Comparison of ENCODE assay signal across 9 mouse cellular contexts in genomic region chr11:51945548-51945947, GRCm38 (mm10). TPM values are rescaled to one million over a fixed set of nuclear protein-coding genes. Genes with fewer than 3 reads are reported as not detected.
DNase-seq lines count a peak whose midpoint lies in the region; ATAC-seq and TF ChIP-seq lines count a peak whose summit lies in the region.
"Had no signal": no experiment of that assay in that cellular context is flagged by ENCODE, and none has a peak within 500 bp of the region (broad histone marks: within the 10 kb centered on the region; RNA-seq: fewer than 3 reads in every experiment).

No protein-coding gene starts in this region.

- peak; percentile 22; the same call in 1 of the 2 replicates for ATAC-seq in lung, postnatal 0 days
- ATAC-seq in heart, embryonic 14.5 days (ENCODE audit: insufficient number of reproducible peaks, insufficient read depth, low FRiP score, low read depth): no peak; the same call in 1 of the 2 replicates

- no peak overlapping the region for H3K4me2 ChIP-seq in lung, postnatal 0 days (replicated peaks; ENCODE audit: low read depth, low read length)
- peak overlapping the region; percentile 54 for H3K4me2 ChIP-seq in heart, embryonic 14.5 days (ENCODE audit: low read length)

- H3K36me3 ChIP-seq in lung, postnatal 0 days (ENCODE audit: insufficient read depth, low read length): no peaks in the 10 kb centered on the region
- no peaks in the 10 kb centered on the region for H3K36me3 ChIP-seq in heart, embryonic 14.5 days (ENCODE audit: control insufficient read depth, insufficient read depth, low read length)

- no peak for DNase-seq in lung, postnatal 0 days (ENCODE audit: low spot score)
- DNase-seq in lung, adult 18-20 months: no peak
- DNase-seq in cerebellum, postnatal 10 days: peak; percentile 56 to 69
- peak; percentile 39 for DNase-seq in retina, postnatal 1 day
- DNase-seq in adrenal gland, postnatal 10 days: no peak
- no peak for DNase-seq in kidney, postnatal 4 days

- H3K4me1 ChIP-seq in lung, postnatal 0 days (ENCODE audit: insufficient read depth, low read depth, low read length): 0 out of 2 replicates have a peak, but pooled peaks cover under 1% of the 10 kb centered on the region
- peaks cover 11 to 21% of the 10 kb centered on the region in 2 experiments for H3K4me1 ChIP-seq in heart, embryonic 14.5 days (ENCODE audit: control insufficient read depth in 2 of 2, insufficient read depth in 2 of 2, low read length in 2 of 2)

- H3K9ac ChIP-seq in lung, postnatal 0 days (replicated peaks; ENCODE audit: low read depth): no peak overlapping the region
- peak overlapping the region; percentile 28; the same call in 1 of the 2 replicates for H3K9ac ChIP-seq in heart, embryonic 14.5 days (ENCODE audit: low read length)

- H3K27me3 ChIP-seq in lung, postnatal 0 days (replicated peaks; ENCODE audit: insufficient read depth, low read length): no peaks in the 10 kb centered on the region
- H3K27me3 ChIP-seq in heart, embryonic 14.5 days (ENCODE audit: control insufficient read depth, insufficient read depth, low read length): no peaks in the 10 kb centered on the region; the same call in 1 of the 2 replicates

- TF ChIP-seq EP300 in lung, postnatal 0 days (IDR thresholded peaks at IDR 0.05): no peak

- no peaks in the 10 kb centered on the region for H3K9me3 ChIP-seq in lung, postnatal 0 days (ENCODE audit: low read length)
- no peaks in the 10 kb centered on the region for H3K9me3 ChIP-seq in heart, embryonic 14.5 days (ENCODE audit: control insufficient read depth, low read length)

- TF ChIP-seq CTCF in lung, postnatal 0 days (IDR thresholded peaks at IDR 0.05): no peak

- H3K4me3 ChIP-seq in lung, postnatal 0 days (ENCODE audit: low read depth, low read length): no peak overlapping the region
- no peak overlapping the region for H3K4me3 ChIP-seq in heart, embryonic 14.5 days (ENCODE audit: control insufficient read depth in 1 of 2, insufficient read depth in 1 of 2, low read depth in 1 of 2, low read length in 2 of 2)
- H3K4me3 ChIP-seq: heart, adult 2 months; megakaryocyte, embryonic 14.5 days had no signal

- no peak overlapping the region for H3K27ac ChIP-seq in lung, postnatal 0 days (ENCODE audit: low read length)
- H3K27ac ChIP-seq in heart, embryonic 14.5 days (replicated peaks in 1 of 2; ENCODE audit: control insufficient read depth in 1 of 2, insufficient read depth in 1 of 2, low read depth in 2 of 2, low read length in 2 of 2): peak overlapping the region; percentile 73 to 79
- H3K27ac ChIP-seq: heart, adult 2 months had no signal

- WGBS in lung, postnatal 0 days: 7% methylated on average over 8 of the region's 8 CpGs
- 7% methylated on average over 8 of the region's 8 CpGs for WGBS in heart, embryonic 14.5 days

RNA-seq across cellular contexts. Expression of gene Cdkn2aipnl, which starts 21.9 kb away (rescaled TPM):
- 55.9 and 56.9 TPM in 2 replicates for polyA plus RNA-seq in lung, postnatal 0 days (2015; fragmentation: Nextera tagmentation; extraction: Ambion mirVana)
- polyA plus RNA-seq in heart, embryonic 14.5 days (2014; fragmentation: Nextera tagmentation; extraction: Ambion mirVana): 68.5 and 69.3 TPM in 2 replicates
- total RNA-seq in adrenal gland, postnatal 10 days (2021): 10 to 100 TPM; 23.8 to 26.0 TPM

RNA-seq across cellular contexts. Expression of gene Ube2b, which starts 55.0 kb away (rescaled TPM):
- polyA plus RNA-seq in lung, postnatal 0 days (2015; fragmentation: Nextera tagmentation; extraction: Ambion mirVana): 276 and 280 TPM in 2 replicates
- 187 and 193 TPM in 2 replicates for polyA plus RNA-seq in heart, embryonic 14.5 days (2014; fragmentation: Nextera tagmentation; extraction: Ambion mirVana)
- total RNA-seq in adrenal gland, postnatal 10 days (2021): 100 to 1,000 TPM; 131 to 155 TPM

RNA-seq across cellular contexts. Expression of gene Cdkl3, which starts 58.5 kb away (rescaled TPM):
- 6.1 and 6.4 TPM in 2 replicates for polyA plus RNA-seq in lung, postnatal 0 days (2015; fragmentation: Nextera tagmentation; extraction: Ambion mirVana)
- polyA plus RNA-seq in heart, embryonic 14.5 days (2014; fragmentation: Nextera tagmentation; extraction: Ambion mirVana): 9.1 and 10.1 TPM in 2 replicates
- 1 to 10 TPM; 8.1 to 8.2 TPM for total RNA-seq in adrenal gland, postnatal 10 days (2021)

Comparison
In these comparisons a context has a peak if more than half of its experiments do, and no peak if none do; other contexts are left out.
1. DNase-seq: peak in cerebellum, postnatal 10 days (2 of 2) and retina, postnatal 1 day (single experiment); none in lung, postnatal 0 days (single experiment), lung, adult 18-20 months (0 of 2), adrenal gland, postnatal 10 days (single experiment) and kidney, postnatal 4 days (0 of 2).